Mouse (Mus musculus) midbrain, embryonic 16.5 days (tissue): ENCODE data around the gene Msh3. TPM values are rescaled to one million over a fixed set of nuclear protein-coding genes. Genes with fewer than 3 reads are reported as not detected.
"Not testable (repeated sequence)": the region's sequence is repeated elsewhere in the genome, so short reads cannot be mapped to it uniquely, and the experiment has no call there.

Experiments used
- ATAC-seq: fragments of 200-750 bp; cut with Nextera tagmentation; 2 replicates; pipeline ENCODE4 v1.8.0; 2017; ENCODE audit warnings: moderate TSS enrichment
- H3K27ac ChIP-seq: fragments of 300-500 bp; sonication (generic); 2 replicates; pipeline ENCODE4 v1.5.1; 2014; ENCODE audit warnings: mild to moderate bottlenecking, low read length, mixed read lengths
- H3K27me3 ChIP-seq: fragments of 300-500 bp; sonication (generic); 2 replicates; pipeline ENCODE4 v1.6.1; 2014; ENCODE audit warnings: low read depth, low read length, mixed read lengths; ENCODE audit not compliant: control insufficient read depth, insufficient read depth
- H3K36me3 ChIP-seq: fragments of 300-500 bp; sonication (generic); 2 replicates; pipeline ENCODE4 v1.6.1; 2014; ENCODE audit warnings: mild to moderate bottlenecking, low read length, moderate library complexity, mixed read lengths; ENCODE audit not compliant: control insufficient read depth, insufficient read depth
- H3K4me1 ChIP-seq: fragments of 300-500 bp; sonication (generic); 2 replicates; pipeline ENCODE4 v1.6.1; 2014; ENCODE audit warnings: mild to moderate bottlenecking, low read length, mixed read lengths; ENCODE audit not compliant: control insufficient read depth, insufficient read depth
- H3K4me2 ChIP-seq: fragments of 300-500 bp; sonication (generic); 2 replicates; pipeline ENCODE4 v1.6.1; 2014; ENCODE audit warnings: mild to moderate bottlenecking, low read length, mixed read lengths
- H3K4me3 ChIP-seq: fragments of 300-500 bp; sonication (generic); 2 replicates; pipeline ENCODE4 v1.5.1; 2014; ENCODE audit warnings: low read depth, mild to moderate bottlenecking, low read length, moderate library complexity, mixed read lengths
- H3K9ac ChIP-seq: fragments of 300-500 bp; sonication (generic); 2 replicates; pipeline ENCODE4 v1.6.1; 2014; ENCODE audit warnings: low read depth, low read length, mixed read lengths
- H3K9me3 ChIP-seq: fragments of 300-500 bp; sonication (generic); replicated peaks from 2 replicates; pipeline ENCODE4 v1.6.1; 2014; ENCODE audit warnings: mild to moderate bottlenecking, low read length, mixed read lengths; ENCODE audit not compliant: control insufficient read depth, poor library complexity, severe bottlenecking
- WGBS: fragments of 180-500 bp; shearing (Covaris S2); extraction: QIAGEN DNeasy Blood & Tissue Kit; methylation state at CpG from one replicate; pipeline ENCODE4 v1.1.7; 2014; 5-methylcytosine and 5-hydroxymethylcytosine counted together
- polyA plus RNA-seq: library from polyadenylated mRNA; unstranded; fragments of >200 nt; fragmentation: Nextera tagmentation; extraction: Ambion mirVana; gene quantifications from 2 replicates; pipeline ENCODE4 v1.2.1, GENCODE M21; 2015

The Msh3 gene
- polyA plus RNA-seq, 1 experiment from 2014 or later = 21.8 TPM

- Histone ChIP-seq H3K4me1 (no peaks in the 10 kb centered on the region), H3K27me3 (no peaks in the 10 kb centered on the region), H3K9me3 (no peaks in the 10 kb centered on the region), H3K9ac (no peak overlapping the region), H3K4me2 (no peak overlapping the region), H3K36me3 (no peaks in the 10 kb centered on the region), H3K4me3 (no peak overlapping the region), H3K27ac (no peak overlapping the region)
- no peak for ATAC-seq
- 96% methylated on average over 3 of the region's 3 CpGs for WGBS
Observed at GRCm38 (mm10) chr13:92223567-92223966, 131.2 kb downstream of the Msh3 start.

DNA sequence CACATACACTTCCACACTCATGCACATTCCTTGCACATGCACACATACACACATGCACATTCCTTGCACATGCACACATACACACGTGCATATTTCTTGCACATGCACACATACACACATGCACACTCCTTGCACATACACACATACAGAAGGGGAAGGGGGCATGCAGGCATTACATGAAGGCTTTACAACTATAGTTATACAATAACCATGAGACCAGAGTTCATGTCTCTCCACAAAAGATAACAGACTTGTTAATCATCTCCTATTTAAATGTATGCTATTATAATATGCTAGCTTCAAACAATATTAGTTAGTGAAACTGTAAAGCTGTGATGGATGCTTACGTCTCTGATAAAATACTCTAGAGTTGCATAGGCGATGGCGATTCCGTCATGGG, 132.0 kb downstream of the Msh3 start:
- WGBS = 96% methylated on average over 5 of the region's 5 CpGs
- Histone ChIP-seq H3K27me3 (no peaks in the 10 kb centered on the region), H3K27ac (no peak overlapping the region), H3K36me3 (no peaks in the 10 kb centered on the region), H3K9me3 (no peaks in the 10 kb centered on the region), H3K9ac (no peak overlapping the region), H3K4me2 (no peak overlapping the region), H3K4me1 (no peaks in the 10 kb centered on the region), H3K4me3 (no peak overlapping the region)
- no peak for ATAC-seq

DNA sequence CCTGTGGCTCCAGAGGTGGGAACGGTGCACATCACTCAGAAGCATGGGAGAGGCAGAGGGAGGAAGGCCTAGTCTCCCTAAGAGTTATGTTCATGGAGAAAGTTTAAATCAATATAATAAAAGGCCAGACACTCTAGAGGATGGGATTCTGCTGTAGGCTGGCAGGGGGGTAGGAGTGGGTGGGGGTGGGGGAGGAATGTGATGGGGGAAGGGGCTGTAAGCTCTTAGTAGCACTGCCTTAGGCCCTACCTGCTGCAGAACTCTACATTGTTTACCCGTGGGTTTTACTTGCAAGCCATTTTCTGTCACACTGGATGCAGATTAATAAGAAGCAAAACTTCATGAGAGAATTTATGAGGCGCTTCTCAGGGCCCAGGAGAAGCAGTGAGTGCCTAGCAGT, 135.0 kb downstream of the Msh3 start:
- no peak overlapping the region for H3K4me2 ChIP-seq
- WGBS = 88% methylated on average over 3 of the region's 3 CpGs
- no peak overlapping the region for H3K4me3 ChIP-seq
- H3K9me3 ChIP-seq = no peaks in the 10 kb centered on the region
- no peaks in the 10 kb centered on the region for H3K36me3 ChIP-seq
- no peaks in the 10 kb centered on the region for H3K4me1 ChIP-seq
- H3K27me3 ChIP-seq = no peaks in the 10 kb centered on the region
- H3K27ac ChIP-seq = no peak overlapping the region
- H3K9ac ChIP-seq = no peak overlapping the region
- ATAC-seq = no peak

DNA sequence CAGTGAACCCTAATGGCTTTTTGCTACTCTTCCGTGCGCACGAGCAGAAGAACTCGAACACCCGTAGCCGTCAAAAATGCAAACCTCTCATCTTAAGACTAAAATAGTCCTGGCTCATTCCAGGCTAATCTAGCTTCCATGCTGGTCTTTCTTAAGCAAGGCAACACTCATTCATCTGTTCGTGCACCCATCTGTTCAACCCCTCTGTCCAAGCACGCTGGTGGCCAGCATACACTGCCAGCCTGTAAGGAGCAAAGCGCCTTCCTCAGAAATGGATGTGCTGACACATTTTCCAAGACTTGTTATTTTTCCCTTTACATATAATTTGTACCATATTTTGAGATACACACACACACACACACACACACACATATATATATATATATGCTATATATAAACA, 137.6 kb downstream of the Msh3 start:
- no peak for ATAC-seq
- H3K27ac ChIP-seq = no peak overlapping the region
- no peaks in the 10 kb centered on the region for H3K27me3 ChIP-seq

DNA sequence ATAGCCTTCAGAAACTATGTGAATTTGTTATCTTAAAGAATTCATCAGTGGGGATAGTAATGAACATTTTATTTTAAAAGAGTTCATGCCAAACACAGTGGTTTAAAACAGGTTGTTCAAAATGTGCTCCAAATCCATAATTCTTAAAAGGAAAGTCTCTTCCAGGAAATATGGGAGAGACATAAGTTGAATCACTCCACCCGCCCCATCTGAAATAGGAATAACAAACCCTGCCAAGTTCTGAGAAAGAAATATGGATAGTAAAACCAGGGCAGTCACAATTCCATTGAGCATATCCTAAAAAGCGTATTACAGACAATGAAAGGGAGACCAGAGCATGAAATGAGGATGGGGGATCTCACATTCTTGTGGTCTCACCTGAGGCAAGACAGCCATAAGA, 157.9 kb downstream of the Msh3 start:
- no peaks in the 10 kb centered on the region for H3K4me1 ChIP-seq
- H3K9me3 ChIP-seq = no peaks in the 10 kb centered on the region
- WGBS = 86% methylated on average over 2 of the region's 2 CpGs
- H3K27me3 ChIP-seq = no peaks in the 10 kb centered on the region
- no peak overlapping the region for H3K9ac ChIP-seq
- ATAC-seq = no peak
- no peak overlapping the region for H3K4me2 ChIP-seq
- H3K36me3 ChIP-seq = no peaks in the 10 kb centered on the region
- no peak overlapping the region for H3K4me3 ChIP-seq
- H3K27ac ChIP-seq = no peak overlapping the region

More for the DNA sequence above, 137.6 kb downstream of the Msh3 start:
- H3K4me3 ChIP-seq = no peak overlapping the region
- H3K4me2 ChIP-seq = no peak overlapping the region
- H3K4me1 ChIP-seq = no peaks in the 10 kb centered on the region
- H3K9me3 ChIP-seq = no peaks in the 10 kb centered on the region
- 93% methylated on average over 9 of the region's 9 CpGs for WGBS
- no peaks in the 10 kb centered on the region for H3K36me3 ChIP-seq
- no peak overlapping the region for H3K9ac ChIP-seq

DNA sequence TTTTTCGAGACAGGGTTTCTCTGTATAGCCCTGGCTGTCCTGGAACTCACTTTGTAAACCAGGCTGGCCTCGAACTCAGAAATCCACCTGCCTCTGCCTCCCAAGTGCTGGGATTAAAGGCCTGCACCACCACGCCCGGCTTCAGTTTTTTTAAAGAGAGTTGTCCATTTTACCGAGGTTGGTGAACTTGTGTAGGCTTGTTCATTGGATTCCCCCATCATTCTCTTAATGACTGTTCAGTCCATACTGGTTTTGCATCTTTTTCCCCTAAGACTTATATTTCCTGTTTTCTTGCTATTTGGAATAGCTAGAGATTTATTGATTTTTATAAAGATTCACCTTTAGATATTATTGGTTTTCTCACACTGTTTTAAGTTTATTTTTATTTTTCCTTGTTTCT, 161.0 kb downstream of the Msh3 start:
- ATAC-seq = not testable (repeated sequence)

DNA sequence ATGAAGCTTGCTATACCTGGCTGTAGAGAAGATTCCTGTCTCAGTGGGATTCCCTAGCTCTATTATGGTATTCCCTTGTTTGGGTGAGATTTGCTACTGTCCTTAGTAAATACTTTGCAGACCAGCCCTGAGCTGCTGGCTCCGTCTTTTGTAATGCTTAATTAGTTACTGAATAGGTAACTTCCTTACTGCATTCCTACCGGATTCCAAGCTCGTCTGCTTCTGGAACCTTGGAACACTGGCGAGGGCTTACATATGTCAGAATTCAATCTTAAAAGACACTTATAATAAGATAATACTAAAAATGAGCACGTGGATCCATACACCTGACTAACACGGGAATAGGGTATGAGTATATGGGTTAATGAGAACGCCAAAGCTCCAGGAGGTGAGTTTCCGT, 182.1 kb downstream of the Msh3 start:
- H3K9ac ChIP-seq, H3K27ac ChIP-seq, H3K4me3 ChIP-seq, ATAC-seq, H3K27me3 ChIP-seq, H3K4me2 ChIP-seq, H3K4me1 ChIP-seq, H3K9me3 ChIP-seq, H3K36me3 ChIP-seq: not testable (repeated sequence)
- WGBS = 82% methylated on average over 8 of the region's 8 CpGs

More for the DNA sequence above, 161.0 kb downstream of the Msh3 start:
- H3K9ac ChIP-seq, H3K4me3 ChIP-seq, H3K36me3 ChIP-seq, H3K9me3 ChIP-seq, H3K27me3 ChIP-seq, H3K27ac ChIP-seq, H3K4me1 ChIP-seq, H3K4me2 ChIP-seq: not testable (repeated sequence)
- 94% methylated on average over 5 of the region's 5 CpGs for WGBS

Other genes with a start within 250 kb of the Msh3 start
- gene Rasgrf2, start 223.3 kb downstream of the Msh3 start, polyA plus RNA-seq = 10.5 and 14.6 TPM in 2 replicates
- gene Gm20379, start 49.0 kb downstream of the Msh3 start, polyA plus RNA-seq = 0.75 and 0.87 TPM in 2 replicates
- gene Dhfr, start 277 bp downstream of the Msh3 start, polyA plus RNA-seq = 3.2 and 3.3 TPM in 2 replicates
- gene Ankrd34b, start 70.9 kb upstream of the Msh3 start, polyA plus RNA-seq = 3.6 and 3.8 TPM in 2 replicates
- gene Fam151b, start 129.0 kb upstream of the Msh3 start, polyA plus RNA-seq = 0.15 TPM in 1 of 2 replicates, not detected in the other
- gene Zfyve16, start 175.9 kb upstream of the Msh3 start, polyA plus RNA-seq = 10.9 and 11.1 TPM in 2 replicates
- gene Spz1, start 221.2 kb upstream of the Msh3 start, polyA plus RNA-seq = not detected in 2 replicates